Mouse (Mus musculus) urinary bladder, postnatal 36 days (tissue): Measurements from ENCODE around the gene Rtp4.

Experiments used
- DNase-seq, 2 experiments: peaks; one replicate each; pipeline ENCODE4 v3.0.0; 2022; ENCODE audit warnings: low spot score in 2 of 2, mixed read lengths in 1 of 2

Gene Rtp4

DNA sequence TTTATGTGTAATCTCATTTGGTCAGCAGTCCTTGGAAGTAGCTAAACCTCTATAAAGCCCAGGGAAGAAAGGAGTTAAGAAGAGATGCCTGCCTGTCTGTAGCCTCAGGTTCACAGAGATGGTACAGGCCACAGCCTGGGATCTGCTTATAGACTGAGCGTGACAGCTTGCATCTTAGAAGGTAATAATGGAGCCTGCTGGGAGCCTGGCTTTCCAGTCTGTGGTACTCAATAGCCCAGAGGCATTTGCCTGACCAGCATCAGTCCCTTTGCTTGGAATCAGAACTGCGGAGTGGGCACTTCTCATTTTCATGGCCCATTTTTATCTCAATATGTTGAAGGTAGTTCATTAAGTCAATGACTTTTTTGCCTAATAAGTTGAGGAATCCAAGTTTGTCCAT is 54.5 kb downstream of the Rtp4 start:
- no peak for DNase-seq

DNA sequence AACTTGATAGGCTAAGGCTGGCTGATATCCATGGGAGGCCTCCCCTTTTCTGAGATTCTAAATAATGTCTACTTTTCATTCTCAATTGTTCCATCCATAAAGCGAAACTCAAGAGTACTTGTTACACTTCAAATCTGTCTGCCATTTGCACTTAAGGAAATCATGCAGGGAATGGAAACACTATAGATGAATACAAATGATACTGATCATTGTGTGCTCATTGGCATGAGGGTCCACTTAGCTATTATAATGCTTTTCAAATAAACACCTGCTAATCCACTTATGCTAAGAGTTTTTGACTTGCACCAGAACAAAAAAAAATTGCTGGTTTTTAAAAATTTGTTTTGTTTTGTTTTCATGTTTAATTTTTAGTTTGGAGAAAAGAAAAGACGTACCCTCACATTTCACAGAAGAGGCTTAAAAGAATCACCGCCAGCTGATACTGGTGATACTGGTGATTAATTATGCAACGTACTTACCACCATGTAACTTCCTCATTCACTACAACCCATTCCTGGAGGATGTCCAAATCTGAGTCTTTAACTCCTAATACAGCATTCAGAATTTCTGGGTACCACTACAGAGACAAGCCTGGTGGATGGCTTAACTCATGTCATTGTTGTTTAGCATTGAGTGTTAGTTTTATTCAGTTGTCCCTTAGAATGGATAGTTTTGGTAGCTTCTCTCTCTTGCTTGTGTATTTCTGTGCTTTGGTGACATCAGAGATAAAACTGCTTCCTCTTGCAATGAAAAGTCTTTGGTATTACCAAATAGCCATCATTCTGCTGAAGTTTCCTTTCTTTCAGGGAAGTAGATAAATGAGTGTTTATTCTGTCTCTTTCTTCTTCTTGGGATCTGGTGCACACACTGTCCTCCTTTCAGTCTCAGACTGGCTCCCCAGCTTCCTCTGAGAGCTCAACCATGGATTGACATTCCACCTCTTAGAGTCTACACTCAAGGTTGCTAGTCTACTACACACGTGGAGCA is 71.3 kb downstream of the Rtp4 start:
- DNase-seq = no peak

- DNase-seq = no peak
These were observed 72.4 kb downstream of the Rtp4 start for GRCm38 (mm10) chr16:23592501-23592900.

GRCm38 (mm10) chr16:23596696-23597095 is 76.6 kb downstream of the Rtp4 start:
- DNase-seq = no peak

- DNase-seq = no peak
These were observed 77.9 kb downstream of the Rtp4 start for GRCm38 (mm10) chr16:23597968-23598367.

GRCm38 (mm10) chr16:23606220-23606619 is 86.1 kb downstream of the Rtp4 start:
- no peak for DNase-seq

- peak in 1 of 2 experiments; percentile 11 for DNase-seq
These were observed 86.6 kb downstream of the Rtp4 start for GRCm38 (mm10) chr16:23606651-23607050.

DNA sequence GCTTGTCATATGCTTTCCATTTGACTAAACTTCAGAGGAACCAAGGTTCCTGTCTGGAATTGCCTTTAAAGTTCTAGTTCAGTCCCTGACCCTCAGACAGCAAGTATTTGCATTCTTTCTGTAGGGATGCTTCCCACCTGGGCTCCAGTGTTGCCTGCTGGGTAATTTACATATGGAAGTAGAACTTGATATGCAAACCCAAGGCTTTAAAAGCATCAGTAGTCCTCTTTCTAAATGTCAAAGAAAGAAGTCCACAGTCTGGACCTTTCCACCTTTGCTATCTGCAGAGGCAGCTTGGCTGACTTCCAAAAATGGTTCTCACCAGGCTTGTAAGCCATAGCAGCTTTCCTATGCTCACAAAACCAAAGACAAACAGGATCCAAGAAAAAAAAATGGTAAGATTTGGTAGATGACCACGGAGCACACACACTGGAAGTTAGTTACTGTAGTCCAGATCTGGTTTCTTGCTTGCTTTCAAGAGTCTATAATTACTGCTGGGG is 87.9 kb downstream of the Rtp4 start:
- no peak for DNase-seq

DNA sequence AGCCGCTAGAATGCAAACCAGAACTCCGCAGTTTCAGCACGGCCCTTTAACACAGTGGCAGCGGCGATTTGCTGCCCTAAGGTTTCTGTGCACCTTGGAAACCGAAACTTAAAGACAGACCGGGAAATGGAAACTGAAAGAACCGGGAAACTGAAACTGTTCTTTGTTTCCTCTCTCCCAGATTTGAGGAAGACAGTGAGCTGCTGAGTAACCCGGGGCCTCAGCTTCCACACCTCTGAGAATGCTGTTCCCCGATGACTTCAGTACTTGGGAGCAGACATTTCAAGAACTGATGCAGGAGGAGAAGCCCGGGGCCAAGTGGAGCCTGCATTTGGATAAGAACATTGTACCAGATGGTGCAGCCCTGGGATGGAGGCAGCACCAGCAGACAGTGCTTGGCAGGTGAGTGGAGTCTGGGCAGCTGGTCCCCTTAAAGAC is 89.7 kb downstream of the Rtp4 start:
- peak; percentile 23 to 29 for DNase-seq

GRCm38 (mm10) chr16:23624205-23624604 is 104.1 kb downstream of the Rtp4 start:
- DNase-seq = no peak

DNA sequence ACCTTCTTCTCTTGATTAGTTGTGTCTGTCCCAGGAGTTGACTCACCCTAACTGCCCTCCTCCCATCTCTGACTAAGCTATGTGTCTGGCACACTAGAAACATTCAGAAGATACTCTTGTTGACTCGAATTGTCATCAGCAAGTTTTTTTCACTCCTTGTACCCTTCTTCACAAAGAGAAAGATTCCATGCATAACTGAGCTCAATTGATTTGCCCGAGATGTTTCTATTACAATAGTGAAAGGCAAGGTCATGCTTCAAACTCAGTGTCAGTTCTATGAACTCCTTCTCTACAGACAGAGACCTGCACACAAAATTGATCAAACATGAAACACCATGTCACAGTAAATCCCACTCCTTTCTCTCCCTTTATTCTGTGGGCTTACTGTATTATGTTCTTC is 111.4 kb downstream of the Rtp4 start:
- no peak for DNase-seq

- DNase-seq = no peak
These were observed 112.6 kb downstream of the Rtp4 start for GRCm38 (mm10) chr16:23632681-23633080.

DNA sequence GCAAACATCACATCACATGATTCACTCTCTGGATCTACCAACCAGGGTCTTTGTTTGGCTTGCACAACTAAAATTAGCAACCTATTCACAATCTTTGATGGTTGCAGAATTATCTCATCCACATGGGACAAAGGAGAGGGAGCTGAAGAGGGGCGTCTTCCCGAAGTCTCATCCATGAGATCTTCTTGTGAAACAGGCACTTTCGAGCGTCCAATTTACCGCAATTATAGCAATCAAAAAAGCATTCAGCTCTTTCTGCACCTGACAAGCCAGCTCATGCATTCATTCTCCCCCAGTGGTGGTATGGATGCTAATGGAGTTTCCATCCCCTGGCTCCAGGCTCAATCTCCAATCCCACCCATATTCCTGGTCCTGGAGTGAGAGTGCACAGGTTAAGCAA is 132.9 kb downstream of the Rtp4 start:
- no peak for DNase-seq

- no peak for DNase-seq
These were observed 133.4 kb downstream of the Rtp4 start for GRCm38 (mm10) chr16:23653479-23653878.

DNA sequence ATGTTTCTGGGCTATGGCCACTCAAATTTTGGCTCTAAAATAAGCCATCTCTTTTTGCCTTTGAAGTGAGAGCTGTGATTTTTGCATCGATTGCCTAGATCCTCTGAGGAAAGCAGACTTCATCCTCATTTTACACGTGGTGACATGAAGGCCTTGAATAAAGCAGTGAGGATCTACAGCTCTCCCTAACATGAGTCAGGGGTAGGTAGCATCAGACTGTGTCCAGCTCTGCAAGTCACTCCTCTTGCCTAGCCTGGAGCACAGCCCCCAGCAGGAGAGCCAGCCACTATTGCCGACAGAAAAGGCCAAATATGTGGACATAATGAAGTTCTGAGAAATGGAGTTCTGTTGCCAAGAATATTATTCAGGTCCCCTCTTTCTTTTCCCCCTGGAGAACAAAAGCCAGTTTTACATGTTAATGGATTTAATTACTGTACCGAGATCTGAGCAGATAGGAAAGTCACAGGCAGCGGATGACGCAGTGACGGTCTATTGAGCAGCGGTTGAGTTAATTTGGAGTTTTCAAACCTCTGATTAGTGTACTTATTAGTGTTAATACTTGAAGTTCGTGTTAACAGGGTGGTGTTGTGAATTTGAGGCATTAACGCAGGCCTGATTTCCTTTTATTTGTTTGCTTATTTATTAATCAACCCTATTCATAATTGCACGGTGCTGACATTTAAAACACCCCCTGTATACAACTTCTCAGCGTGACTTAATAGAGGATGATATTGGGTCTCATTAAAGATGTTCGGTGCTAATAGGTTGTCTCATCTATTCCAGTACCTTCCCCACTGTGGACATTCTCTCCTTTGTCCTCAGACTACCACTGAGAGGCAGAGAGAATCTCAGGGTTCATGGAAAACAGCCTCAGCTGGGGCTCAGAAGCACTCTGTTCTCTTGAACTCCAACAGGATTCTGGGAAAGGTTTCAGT is 139.8 kb downstream of the Rtp4 start:
- no peak for DNase-seq
